Mouse (Mus musculus): Measurements from ENCODE around the gene Retreg3. TPM values are rescaled to one million over a fixed set of nuclear protein-coding genes. Genes with fewer than 3 reads are reported as not detected.

Retreg3 gene
- polyA plus RNA-seq, 1 experiment from 2014 or later: 11.1 TPM

DNA sequence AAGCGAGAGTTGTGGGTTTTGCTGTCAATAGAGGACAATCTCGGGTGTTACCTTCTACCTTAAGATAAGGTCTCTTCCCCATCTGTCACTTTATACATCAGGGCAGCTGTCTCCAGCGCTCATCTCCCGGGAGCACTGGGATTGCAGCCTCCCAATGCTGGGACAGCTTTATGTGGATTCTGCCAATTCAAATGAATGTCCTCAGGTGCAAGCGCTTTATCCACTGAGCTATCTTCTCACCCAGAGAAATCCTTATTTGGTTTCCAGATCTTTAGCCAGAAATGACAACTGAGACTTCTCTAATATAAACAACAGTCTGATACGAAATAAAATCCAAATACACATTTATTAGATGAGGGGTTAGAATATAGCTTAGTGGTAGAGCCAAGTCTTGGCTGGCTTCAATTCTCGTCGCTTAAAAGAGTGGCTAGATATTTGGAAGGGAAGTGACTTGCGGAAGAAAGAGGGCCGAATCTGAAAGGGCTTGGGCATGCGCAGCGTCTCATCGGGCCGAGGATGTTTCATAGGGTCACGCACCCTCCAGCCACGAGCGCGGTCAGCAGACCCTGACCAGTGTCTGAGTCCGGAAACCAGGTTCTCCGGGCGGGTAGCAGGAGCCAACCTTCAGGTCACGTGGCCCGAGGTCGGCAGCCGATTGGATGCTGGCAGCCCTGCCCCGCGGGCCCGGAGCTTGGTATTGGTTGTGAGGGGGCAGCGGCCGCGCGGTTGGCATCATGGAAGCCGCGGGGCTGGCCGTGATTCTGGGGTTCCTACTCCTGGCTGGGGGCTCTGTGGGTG, 50.1 kb downstream of the Retreg3 start, which contains the start of gene Naglu:
Naglu (plus strand) TSS at position 622 of the 798 bp plus-strand sequence.
- H3K4me1 ChIP-seq (replicated peaks; ENCODE audit: control insufficient read depth, insufficient read depth, low read length): 0 out of 2 replicates have a peak, but pooled peaks cover 3% of the 10 kb centered on the region
- H3K27ac ChIP-seq (ENCODE audit: low read depth, low read length): no peak within 1 kb of the TSS
- WGBS: 5% methylated on average over 35 of the region's 35 CpGs
- ATAC-seq (replicated peaks; ENCODE audit: low FRiP score) (peak; percentile 89), DNase-seq (ENCODE audit: low spot score) (peak; percentile 95)
- peaks cover 9% of the 10 kb centered on the region for H3K27me3 ChIP-seq (ENCODE audit: control insufficient read depth, insufficient read depth, low read length)
- H3K9ac ChIP-seq (ENCODE audit: low read length): peak within 1 kb of the TSS; percentile 80
- no peaks in the 10 kb centered on the region for H3K9me3 ChIP-seq (ENCODE audit: control insufficient read depth, low read length)
- no peaks in the 10 kb centered on the region for H3K36me3 ChIP-seq (ENCODE audit: control insufficient read depth, insufficient read depth, low read length)
- peak within 1 kb of the TSS; percentile 98 for H3K4me2 ChIP-seq (ENCODE audit: low read depth, low read length, severe bottlenecking)
- H3K4me3 ChIP-seq (ENCODE audit: low read depth, low read length): peak within 1 kb of the TSS; percentile 76

DNA sequence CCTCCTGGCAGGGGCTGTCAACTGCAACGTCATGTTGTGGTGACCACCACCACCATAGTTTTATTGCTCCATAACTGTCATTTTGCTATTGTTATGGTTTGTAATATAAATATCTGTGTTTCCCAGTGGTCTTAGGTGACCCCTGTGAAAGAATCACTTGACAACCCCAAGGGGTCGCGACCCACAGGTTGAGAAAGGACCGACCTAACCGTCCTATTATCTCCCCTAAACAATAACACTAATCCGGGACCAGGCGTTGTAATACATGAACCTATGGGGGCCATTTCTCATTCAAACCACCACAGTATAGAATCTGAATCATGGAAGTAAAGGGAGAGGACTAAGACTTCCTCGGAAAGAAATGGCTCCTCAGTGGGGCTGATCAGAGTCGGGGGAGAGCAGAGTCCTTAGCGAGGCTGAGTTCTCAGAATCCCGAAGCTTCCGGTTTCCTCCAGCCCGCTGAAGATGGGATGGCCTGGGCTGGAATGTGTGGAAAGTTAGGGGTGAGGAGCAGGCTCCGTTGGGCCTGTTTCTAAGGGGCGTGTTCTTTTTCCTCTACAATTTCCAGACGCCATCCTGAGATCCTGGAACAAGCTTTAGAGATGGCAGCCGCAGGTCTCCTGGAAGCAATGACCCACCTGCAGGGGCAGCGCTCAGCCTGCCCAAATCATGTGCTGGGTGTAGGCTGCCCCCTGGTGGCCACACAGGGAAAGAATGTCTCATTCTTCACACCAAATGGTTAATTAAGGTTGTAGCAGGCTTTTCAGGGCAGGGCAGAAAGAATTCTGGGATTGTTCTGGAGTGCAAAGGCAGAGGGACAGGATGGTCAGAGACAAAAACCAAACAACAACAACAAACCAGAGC, 52.9 kb downstream of the Retreg3 start:
- ATAC-seq (replicated peaks; ENCODE audit: low FRiP score) (peak; percentile 28; the same call in 1 of the 2 replicates), DNase-seq (ENCODE audit: low spot score) (peak; percentile 93)
- WGBS: 20% methylated on average over 18 of the region's 18 CpGs
- Histone ChIP-seq H3K9me3 (ENCODE audit: control insufficient read depth, low read length) (no peaks in the 10 kb centered on the region), H3K9ac (ENCODE audit: low read length) (peak overlapping the region; percentile 55; the same call in 1 of the 2 replicates), H3K27me3 (ENCODE audit: control insufficient read depth, insufficient read depth, low read length) (peaks cover 9% of the 10 kb centered on the region), H3K27ac (ENCODE audit: low read depth, low read length) (no peak overlapping the region), H3K36me3 (ENCODE audit: control insufficient read depth, insufficient read depth, low read length) (no peaks in the 10 kb centered on the region), H3K4me3 (ENCODE audit: low read depth, low read length) (peak overlapping the region; percentile 19), H3K4me2 (ENCODE audit: low read depth, low read length, severe bottlenecking) (peak overlapping the region; percentile 47), H3K4me1 (replicated peaks; ENCODE audit: control insufficient read depth, insufficient read depth, low read length) (0 out of 2 replicates have a peak, but pooled peaks cover 5% of the 10 kb centered on the region)

- H3K4me1 ChIP-seq (replicated peaks; ENCODE audit: control insufficient read depth, insufficient read depth, low read length): 0 out of 2 replicates have a peak, but pooled peaks cover 2% of the 10 kb centered on the region
- no peak overlapping the region for H3K4me2 ChIP-seq (ENCODE audit: low read depth, low read length, severe bottlenecking)
- H3K27me3 ChIP-seq (ENCODE audit: control insufficient read depth, insufficient read depth, low read length): peaks cover 6% of the 10 kb centered on the region; the same call in 1 of the 2 replicates
- WGBS: 91% methylated on average over 9 of the region's 9 CpGs
- no peaks in the 10 kb centered on the region for H3K9me3 ChIP-seq (ENCODE audit: control insufficient read depth, low read length)
- H3K9ac ChIP-seq (ENCODE audit: low read length): no peak overlapping the region
- no peak overlapping the region for H3K4me3 ChIP-seq (ENCODE audit: low read depth, low read length)
- H3K36me3 ChIP-seq (ENCODE audit: control insufficient read depth, insufficient read depth, low read length): no peaks in the 10 kb centered on the region
- H3K27ac ChIP-seq (ENCODE audit: low read depth, low read length): no peak overlapping the region
- ATAC-seq (replicated peaks; ENCODE audit: low FRiP score): no peak
- no peak for DNase-seq (ENCODE audit: low spot score)
Measured at GRCm38 (mm10) chr11:101065002-101065401, 54.7 kb downstream of the Retreg3 start.

DNA sequence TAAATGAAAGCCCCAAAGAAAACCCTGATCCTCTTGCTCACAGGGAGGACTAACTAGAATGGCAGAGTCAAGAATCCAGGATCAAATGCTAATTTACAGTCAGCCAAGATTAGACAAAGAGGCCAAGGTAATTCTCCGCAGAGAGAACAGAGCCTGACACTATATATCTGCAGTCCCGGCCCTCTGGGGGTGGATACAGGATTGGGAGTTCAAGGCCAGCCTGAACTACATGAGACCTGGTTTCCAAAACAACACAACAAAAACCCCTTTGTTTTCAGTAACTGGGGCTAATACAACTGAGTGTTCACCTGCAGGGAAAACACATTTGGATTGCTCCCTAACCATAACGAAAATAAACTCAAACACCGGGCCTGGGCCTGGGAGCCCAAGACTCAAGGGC, 55.2 kb downstream of the Retreg3 start:
- no peaks in the 10 kb centered on the region for H3K36me3 ChIP-seq (ENCODE audit: control insufficient read depth, insufficient read depth, low read length)
- H3K9ac ChIP-seq (ENCODE audit: low read length): no peak overlapping the region
- no peak overlapping the region for H3K4me2 ChIP-seq (ENCODE audit: low read depth, low read length, severe bottlenecking)
- H3K27ac ChIP-seq (ENCODE audit: low read depth, low read length): no peak overlapping the region
- peaks cover 6% of the 10 kb centered on the region; the same call in 1 of the 2 replicates for H3K27me3 ChIP-seq (ENCODE audit: control insufficient read depth, insufficient read depth, low read length)
- WGBS: 92% methylated on average over 4 of the region's 4 CpGs
- 0 out of 2 replicates have a peak, but pooled peaks cover 2% of the 10 kb centered on the region for H3K4me1 ChIP-seq (replicated peaks; ENCODE audit: control insufficient read depth, insufficient read depth, low read length)
- H3K4me3 ChIP-seq (ENCODE audit: low read depth, low read length): no peak overlapping the region
- no peaks in the 10 kb centered on the region for H3K9me3 ChIP-seq (ENCODE audit: control insufficient read depth, low read length)
- ATAC-seq (replicated peaks; ENCODE audit: low FRiP score) (no peak), DNase-seq (ENCODE audit: low spot score) (no peak)

GRCm38 (mm10) chr11:101063676-101064327, 55.9 kb downstream of the Retreg3 start:
- H3K27ac ChIP-seq (ENCODE audit: low read depth, low read length): 0 out of 2 replicates have a peak overlapping the region, but pooled peaks have one; percentile 6
- H3K4me3 ChIP-seq (ENCODE audit: low read depth, low read length): no peak overlapping the region
- no peaks in the 10 kb centered on the region for H3K9me3 ChIP-seq (ENCODE audit: control insufficient read depth, low read length)
- DNase-seq (ENCODE audit: low spot score) (no peak), ATAC-seq (replicated peaks; ENCODE audit: low FRiP score) (no peak)
- H3K36me3 ChIP-seq (ENCODE audit: control insufficient read depth, insufficient read depth, low read length): no peaks in the 10 kb centered on the region
- H3K9ac ChIP-seq (ENCODE audit: low read length): no peak overlapping the region; the same call in 1 of the 2 replicates
- peaks cover 3% of the 10 kb centered on the region; the same call in 1 of the 2 replicates for H3K27me3 ChIP-seq (ENCODE audit: control insufficient read depth, insufficient read depth, low read length)
- no peak overlapping the region for H3K4me2 ChIP-seq (ENCODE audit: low read depth, low read length, severe bottlenecking)
- 0 out of 2 replicates have a peak, but pooled peaks cover 2% of the 10 kb centered on the region for H3K4me1 ChIP-seq (replicated peaks; ENCODE audit: control insufficient read depth, insufficient read depth, low read length)
- WGBS: 66% methylated on average over 12 of the region's 12 CpGs

DNA sequence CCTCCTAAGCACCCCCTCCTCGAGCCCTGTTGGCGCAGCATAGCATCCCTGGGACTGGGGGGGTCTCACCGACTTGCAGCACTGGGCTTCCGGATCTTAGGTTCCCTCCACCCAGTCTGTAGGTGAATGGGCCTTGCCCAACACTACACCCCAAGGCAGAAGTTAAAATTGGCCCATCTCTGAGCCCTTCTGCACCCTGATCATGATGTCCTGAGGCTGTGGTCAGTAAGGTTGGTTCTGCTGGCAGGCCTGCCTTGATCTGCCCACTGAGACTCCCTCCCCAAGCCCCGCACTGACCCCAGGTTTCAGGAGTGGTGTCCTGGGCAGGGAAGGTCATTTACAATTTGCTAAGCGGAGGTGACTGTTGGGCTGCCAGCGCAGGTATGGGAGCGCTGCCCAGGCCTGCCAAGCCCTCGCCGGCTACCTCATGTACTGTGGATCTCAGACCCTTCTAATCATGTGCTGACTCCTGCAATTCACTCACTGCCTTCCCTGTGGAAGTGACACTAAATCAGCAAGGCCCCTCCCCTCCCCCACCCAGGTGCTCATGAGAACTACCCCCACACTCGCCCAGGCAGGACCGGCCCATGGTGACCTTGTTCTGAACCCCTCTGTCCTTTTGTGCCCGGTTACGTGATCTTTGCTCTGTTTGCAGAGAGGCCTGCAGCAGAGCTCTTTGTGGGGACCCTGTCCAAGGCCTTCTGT, 56.6 kb downstream of the Retreg3 start:
- ATAC-seq (replicated peaks; ENCODE audit: low FRiP score): no peak
- Histone ChIP-seq H3K4me2 (ENCODE audit: low read depth, low read length, severe bottlenecking) (no peak overlapping the region), H3K4me3 (ENCODE audit: low read depth, low read length) (no peak overlapping the region), H3K36me3 (ENCODE audit: control insufficient read depth, insufficient read depth, low read length) (no peaks in the 10 kb centered on the region), H3K4me1 (replicated peaks; ENCODE audit: control insufficient read depth, insufficient read depth, low read length) (0 out of 2 replicates have a peak, but pooled peaks cover 2% of the 10 kb centered on the region), H3K9me3 (ENCODE audit: control insufficient read depth, low read length) (no peaks in the 10 kb centered on the region), H3K9ac (ENCODE audit: low read length) (no peak overlapping the region), H3K27me3 (ENCODE audit: control insufficient read depth, insufficient read depth, low read length) (no peaks in the 10 kb centered on the region), H3K27ac (ENCODE audit: low read depth, low read length) (0 out of 2 replicates have a peak overlapping the region, but pooled peaks have one; percentile 6)
- 82% methylated on average over 14 of the region's 14 CpGs for WGBS
- no peak for DNase-seq (ENCODE audit: low spot score)

DNA sequence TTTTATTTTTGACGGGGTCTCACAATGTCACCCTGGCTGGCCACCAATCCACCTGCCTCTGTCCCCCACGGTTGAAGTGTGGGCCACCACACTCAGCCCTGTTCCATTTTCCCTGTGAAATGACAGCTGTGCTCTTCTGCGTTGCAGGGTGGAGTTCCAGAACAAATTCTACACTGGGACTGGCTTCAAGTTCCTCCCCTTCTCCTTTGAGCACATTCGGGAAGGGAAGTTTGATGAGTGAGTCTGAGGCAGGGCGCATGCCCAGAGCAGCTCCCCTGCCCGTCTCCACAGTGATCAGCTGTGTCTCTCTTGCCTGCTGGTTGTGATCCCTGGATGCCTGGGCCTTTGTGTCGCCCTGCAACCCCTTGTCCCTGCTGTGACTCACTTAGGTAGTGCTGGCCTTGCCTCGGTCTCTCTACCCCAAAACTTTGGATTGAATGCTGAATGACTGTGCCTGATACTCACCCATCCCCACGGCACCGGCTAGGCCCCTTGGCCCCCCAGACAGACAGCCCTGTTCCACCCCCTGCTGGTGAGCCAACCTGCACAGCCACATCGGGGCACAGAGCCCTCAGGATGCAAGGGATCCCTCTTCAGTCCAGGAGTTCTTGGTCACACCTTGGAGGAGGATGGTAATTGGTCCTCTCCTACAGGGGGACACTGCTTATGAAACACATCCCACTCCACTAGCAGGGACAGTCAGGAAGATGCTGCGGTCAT, 57.4 kb downstream of the Retreg3 start:
- ATAC-seq (replicated peaks; ENCODE audit: low FRiP score): no peak
- Histone ChIP-seq H3K9ac (ENCODE audit: low read length) (no peak overlapping the region), H3K4me1 (replicated peaks; ENCODE audit: control insufficient read depth, insufficient read depth, low read length) (0 out of 2 replicates have a peak, but pooled peaks cover 2% of the 10 kb centered on the region), H3K27me3 (ENCODE audit: control insufficient read depth, insufficient read depth, low read length) (no peaks in the 10 kb centered on the region), H3K4me3 (ENCODE audit: low read depth, low read length) (no peak overlapping the region), H3K9me3 (ENCODE audit: control insufficient read depth, low read length) (no peaks in the 10 kb centered on the region), H3K4me2 (ENCODE audit: low read depth, low read length, severe bottlenecking) (no peak overlapping the region), H3K27ac (ENCODE audit: low read depth, low read length) (no peak overlapping the region), H3K36me3 (ENCODE audit: control insufficient read depth, insufficient read depth, low read length) (no peaks in the 10 kb centered on the region)
- DNase-seq (ENCODE audit: low spot score): no peak
- 77% methylated on average over 12 of the region's 12 CpGs for WGBS

All from forebrain, embryonic 11.5 days (tissue).